Mouse (Mus musculus): ENCODE results near the gene Rhod.

Gene Rhod

DNA sequence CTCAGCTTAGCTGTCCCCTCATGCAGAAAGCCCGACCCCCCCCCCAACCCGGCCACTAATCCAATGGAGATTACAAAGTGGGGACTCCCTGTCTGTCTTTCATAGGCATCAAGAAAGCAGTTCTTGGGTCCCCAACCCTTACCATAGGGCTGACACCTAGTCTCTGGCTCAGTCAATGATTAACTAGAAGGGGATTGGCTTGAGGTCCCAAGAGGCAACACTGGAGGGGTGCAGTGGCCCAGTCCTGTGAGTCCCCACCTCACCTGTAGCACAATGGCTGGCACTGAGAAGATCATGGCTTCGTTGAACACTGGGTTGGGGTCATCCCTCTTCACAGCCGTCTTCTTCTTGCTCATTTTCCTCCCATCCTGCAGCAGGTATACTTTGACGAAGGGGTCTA, 11.4 kb upstream of the Rhod start:
- no peak for DNase-seq (ENCODE audit: low spot score in 2 of 2)

DNA sequence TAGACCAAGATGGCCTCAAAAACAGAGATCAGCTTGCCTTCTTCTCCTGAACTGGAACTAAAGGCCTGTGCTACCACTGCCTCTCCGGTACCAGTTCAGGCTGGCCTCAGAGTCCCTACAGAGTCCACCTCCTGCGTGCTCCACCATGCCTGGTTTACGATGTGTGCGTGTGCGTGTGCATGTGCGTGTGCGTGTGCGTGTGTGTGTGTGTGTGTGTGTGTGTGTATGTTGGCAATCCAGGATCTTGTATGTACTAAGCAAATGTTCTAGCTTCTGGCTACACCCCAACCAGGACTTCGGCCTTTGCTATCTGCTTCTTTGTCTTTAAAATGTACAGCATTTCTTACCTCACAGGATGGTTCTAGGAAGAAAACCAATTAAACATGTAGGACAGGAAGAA, 10.0 kb upstream of the Rhod start:
- no peak for DNase-seq (ENCODE audit: low spot score in 2 of 2)

- no peak for DNase-seq (ENCODE audit: low spot score in 2 of 2)
Measured at GRCm38 (mm10) chr19:4447445-4447844, 8.2 kb upstream of the Rhod start.

DNA sequence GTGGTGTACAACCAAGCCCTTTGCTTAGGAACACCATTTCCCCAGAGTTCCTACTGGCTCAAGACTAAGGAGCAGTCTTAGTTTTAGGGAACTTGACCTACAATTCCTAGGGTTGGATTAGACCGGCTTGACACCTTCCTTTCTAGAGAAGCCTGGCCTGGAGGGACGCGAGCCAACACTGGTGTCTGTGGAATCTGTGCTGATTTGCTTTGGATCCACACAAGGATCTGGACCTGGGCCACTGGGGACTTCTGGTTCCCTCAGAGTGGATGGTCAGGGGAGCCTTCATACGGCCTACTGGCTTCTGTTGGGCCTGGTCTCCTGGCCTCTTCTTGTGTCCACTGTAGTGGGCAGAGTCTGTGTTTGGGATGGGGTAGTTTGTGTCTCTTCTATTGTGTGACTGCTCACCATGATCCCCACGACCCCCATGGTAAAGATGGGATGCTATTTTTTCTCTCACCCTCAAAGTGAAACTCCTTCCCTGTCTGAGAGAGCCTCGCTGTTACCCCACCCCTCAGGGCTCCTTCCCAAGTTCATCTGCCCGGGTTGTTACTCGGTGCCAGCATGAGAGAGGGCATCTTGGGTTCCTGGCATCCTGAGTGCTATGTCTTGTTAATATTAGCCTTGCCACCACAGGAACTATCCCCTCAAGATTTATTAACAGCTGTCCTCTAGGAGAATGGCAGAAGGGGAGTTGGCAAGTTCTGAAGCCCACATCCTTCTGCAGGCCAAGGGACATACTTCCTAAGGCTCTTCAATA, 7.6 kb upstream of the Rhod start:
- DNase-seq (ENCODE audit: low spot score in 2 of 2): no peak

- DNase-seq (ENCODE audit: low spot score in 2 of 2): peak; percentile 71 to 79
Measured at GRCm38 (mm10) chr19:4442408-4442807, 3.2 kb upstream of the Rhod start.

DNA sequence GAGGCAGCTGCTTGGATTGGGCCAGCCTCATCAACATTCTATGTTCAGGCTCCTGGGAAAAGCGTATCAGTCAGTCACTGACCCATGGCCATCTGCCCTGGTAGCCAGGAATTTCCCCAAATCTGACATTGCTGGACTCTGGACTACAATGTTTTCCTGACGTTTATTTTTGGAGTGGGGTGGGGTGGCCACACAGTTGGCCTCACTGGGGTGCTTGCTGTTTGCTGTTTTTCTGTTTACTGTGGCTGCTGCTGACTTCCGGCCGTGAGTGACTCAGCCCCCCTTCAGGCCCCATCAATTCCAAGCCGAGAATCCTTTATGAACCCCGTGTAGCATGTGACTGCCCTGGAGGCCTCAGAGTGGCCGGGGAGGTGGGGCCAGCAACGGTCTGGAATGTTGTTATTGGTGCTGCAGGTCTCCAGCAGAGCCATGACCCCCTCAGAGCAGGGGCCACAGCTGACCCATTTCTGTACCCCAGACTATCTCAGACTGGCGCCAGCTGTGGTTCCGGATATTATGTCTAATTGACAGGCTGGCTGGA, 2.5 kb upstream of the Rhod start:
- no peak for DNase-seq (ENCODE audit: low spot score in 2 of 2)

DNA sequence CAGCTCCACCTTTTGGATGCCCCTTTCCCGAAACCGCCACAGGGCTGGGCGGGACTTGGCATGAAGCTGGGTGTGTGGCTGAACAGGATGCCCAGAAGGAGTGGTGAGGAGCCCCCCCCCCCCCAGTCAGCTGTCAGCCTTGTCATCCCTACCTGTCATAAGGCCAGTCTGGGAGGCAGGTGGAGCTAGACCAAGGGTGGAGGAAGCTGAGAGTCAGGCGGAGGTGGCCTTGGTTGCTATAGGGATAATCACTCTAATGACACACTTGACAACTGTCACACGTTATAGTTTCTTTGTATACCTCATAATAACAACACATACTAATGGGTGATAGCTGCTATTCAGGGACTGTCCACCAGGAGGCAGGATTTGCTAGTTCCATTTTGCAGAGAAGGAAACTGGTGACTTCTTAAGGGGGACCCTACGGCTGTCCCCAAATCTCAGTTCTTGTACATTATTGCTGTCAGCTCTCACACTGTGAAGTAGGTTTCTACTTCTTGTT, 1.9 kb upstream of the Rhod start:
- DNase-seq (ENCODE audit: low spot score in 2 of 2): peak; percentile 24 to 41

- DNase-seq (ENCODE audit: low spot score in 2 of 2): no peak
Measured at GRCm38 (mm10) chr19:4440222-4440621, 990 bp upstream of the Rhod start.

GRCm38 (mm10) chr19:4438791-4439160, 456 bp downstream of the Rhod start:
- no peak for DNase-seq (ENCODE audit: low spot score in 2 of 2)

DNA sequence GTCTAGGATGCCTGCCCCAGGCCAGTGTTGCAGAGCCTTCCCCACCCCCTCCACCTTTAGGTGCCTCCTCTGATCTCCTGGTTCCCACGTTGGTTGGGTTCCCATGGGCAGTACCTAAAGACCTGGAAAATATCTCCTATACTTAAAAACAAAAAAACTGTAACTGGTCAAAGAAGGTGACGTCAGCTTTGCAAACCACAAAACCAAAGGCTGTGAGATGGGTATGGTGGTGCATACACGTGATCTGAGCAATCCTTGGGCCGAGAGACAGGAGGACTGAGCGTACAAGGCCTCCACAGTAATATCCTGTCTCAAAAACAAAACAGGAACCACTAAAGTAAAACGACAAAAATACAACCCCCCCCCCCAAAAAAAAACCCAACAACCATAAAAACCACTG, 1.3 kb downstream of the Rhod start:
- no peak for DNase-seq (ENCODE audit: low spot score in 2 of 2)

DNA sequence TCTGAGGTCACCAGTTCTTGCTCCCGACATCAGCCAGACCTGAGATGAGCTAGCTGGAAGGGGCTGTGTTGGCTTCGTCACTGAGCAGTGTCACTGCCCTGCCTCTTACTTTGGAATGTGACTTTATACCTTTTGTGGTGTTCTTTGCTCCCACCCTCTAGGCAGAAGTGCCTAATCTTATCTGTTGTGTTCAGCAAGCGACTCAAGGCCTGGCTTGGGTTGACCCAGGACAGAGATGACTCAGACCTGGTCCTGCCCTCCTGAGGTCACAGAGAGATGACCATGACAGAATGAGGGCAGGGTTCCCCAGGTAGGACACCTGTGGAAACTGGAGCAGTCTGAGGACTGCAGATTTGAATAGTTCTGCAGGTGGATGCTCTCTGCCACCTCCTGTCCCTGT, 3.0 kb downstream of the Rhod start:
- no peak for DNase-seq (ENCODE audit: low spot score in 2 of 2)

- no peak for DNase-seq (ENCODE audit: low spot score in 2 of 2)
Measured at GRCm38 (mm10) chr19:4434999-4435398, 4.2 kb downstream of the Rhod start.

- no peak for DNase-seq (ENCODE audit: low spot score in 2 of 2)
Measured at GRCm38 (mm10) chr19:4433756-4434155, 5.5 kb downstream of the Rhod start.

GRCm38 (mm10) chr19:4430091-4430620, 9.1 kb downstream of the Rhod start:
- DNase-seq (ENCODE audit: low spot score in 2 of 2): no peak

DNA sequence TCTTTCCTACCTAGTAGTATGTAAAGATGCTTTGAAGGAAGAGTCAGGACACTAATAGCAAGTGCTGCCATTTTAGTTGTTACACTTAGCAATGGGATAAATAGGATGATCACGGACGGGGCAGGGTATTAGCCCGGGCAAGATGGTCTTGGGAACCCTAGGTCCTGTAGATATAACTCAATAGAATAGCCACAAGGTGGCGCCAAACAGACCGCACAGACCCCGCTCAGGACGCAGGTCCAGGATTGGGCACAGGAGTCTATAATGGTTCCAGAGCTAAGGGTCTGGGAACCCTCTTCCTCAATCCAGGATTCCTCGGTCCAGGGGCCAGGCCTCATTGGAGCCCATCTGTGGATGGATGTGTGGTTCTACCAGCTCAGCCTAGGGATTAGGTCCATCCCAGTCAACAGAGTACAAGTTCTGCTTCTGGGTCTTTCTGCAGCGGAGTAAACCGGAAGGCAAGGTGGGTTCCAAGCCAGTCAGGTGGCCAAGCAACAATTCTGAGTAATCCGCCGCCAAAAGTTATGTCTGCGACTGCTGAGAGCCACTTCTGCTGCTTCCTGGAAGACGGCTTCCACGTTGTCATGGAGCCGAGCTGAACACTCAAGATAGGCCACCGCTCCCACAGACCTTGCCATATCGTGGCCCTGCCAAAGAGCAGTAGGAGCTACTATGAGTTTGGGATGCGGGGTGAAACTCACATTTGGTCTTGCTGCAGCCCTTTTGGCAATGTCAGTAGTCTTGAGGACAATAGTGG, 13.4 kb downstream of the Rhod start:
- no peak for DNase-seq (ENCODE audit: low spot score in 2 of 2)

GRCm38 (mm10) chr19:4423021-4423420, 16.2 kb downstream of the Rhod start:
- no peak for DNase-seq (ENCODE audit: low spot score in 2 of 2)

DNA sequence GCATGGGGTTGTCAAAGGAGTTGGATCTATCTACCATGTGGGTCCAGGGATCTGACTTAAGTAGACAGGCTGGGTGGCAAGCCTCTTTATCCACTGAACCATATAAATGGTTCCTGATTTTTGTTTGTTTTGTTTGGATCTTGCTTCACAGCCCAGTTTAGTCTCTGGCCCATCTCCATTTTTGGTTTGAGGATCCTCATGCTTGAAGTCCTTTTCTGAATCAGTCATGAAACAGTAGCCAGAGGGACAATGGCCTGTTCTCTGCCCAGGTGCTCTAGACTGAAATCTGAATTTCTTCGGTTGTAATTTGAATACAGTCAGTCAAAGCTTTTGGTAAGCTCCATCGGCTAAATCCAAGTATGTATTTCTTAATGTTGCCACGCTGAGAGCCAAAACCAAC, 16.7 kb downstream of the Rhod start:
- DNase-seq (ENCODE audit: low spot score in 2 of 2): no peak

- DNase-seq (ENCODE audit: low spot score in 2 of 2): no peak
Measured at GRCm38 (mm10) chr19:4420153-4420910, 18.9 kb downstream of the Rhod start.

GRCm38 (mm10) chr19:4419711-4420110, 19.5 kb downstream of the Rhod start:
- DNase-seq (ENCODE audit: low spot score in 2 of 2): no peak

DNA sequence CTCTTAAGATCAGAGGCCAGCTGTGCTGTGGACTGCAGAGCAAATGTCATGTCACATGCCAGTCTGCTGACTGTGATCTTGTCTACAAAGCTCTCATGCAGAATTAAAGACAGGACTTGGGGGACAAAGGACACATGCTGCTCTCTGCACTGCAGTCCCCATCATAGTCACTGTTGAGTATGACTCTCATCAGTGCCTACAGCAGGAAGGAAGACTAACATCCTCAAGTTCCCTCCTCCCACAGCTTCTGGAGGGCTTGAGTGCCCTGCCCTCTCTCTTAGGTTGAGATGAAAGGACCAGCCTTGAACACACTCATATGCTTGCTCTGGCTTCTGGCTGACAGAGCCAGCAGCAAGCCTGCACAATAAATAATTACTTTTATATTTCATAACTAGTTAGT, 21.5 kb downstream of the Rhod start:
- DNase-seq (ENCODE audit: low spot score in 2 of 2): no peak

DNA sequence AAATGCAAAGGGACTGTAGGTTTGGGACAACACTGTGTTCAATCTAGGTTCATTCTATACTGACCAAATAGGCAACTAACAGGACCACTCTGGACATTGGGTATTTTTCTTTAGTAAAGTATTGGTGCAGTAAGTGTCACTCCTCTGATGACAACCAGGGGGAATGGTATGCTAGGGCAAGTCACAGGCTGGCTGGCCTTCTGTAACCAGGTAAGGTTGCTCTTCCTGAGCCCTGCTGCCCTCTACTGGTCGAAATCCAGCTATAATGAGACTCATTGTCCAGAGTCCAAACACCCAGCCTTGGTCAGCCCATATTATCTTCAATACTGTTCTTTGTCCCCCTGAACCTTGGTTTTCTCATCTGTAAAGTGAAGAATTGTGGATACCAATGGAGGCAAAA, 22.0 kb downstream of the Rhod start:
- DNase-seq (ENCODE audit: low spot score in 2 of 2): peak in 1 of 2 experiments; percentile 32

GRCm38 (mm10) chr19:4414631-4415030, 24.6 kb downstream of the Rhod start:
- no peak for DNase-seq (ENCODE audit: low spot score in 2 of 2)

Measured in frontal cortex, postnatal 25 days (tissue).